Mouse (Mus musculus): ENCODE results near the gene Mrap2. TPM values are rescaled to one million over a fixed set of nuclear protein-coding genes. Genes with fewer than 3 reads are reported as not detected.

Gene Mrap2
- not detected in 2 replicates for polyA plus RNA-seq (2015; fragmentation: Nextera tagmentation; extraction: Ambion mirVana)

- Histone ChIP-seq H3K4me2 (ENCODE audit: low read depth, low read length) (0 out of 2 replicates have a peak within 1 kb of the TSS, but pooled peaks have one; percentile 13), H3K9ac (replicated peaks) (no peak within 1 kb of the TSS), H3K9me3 (ENCODE audit: low read length) (no peaks in the 10 kb centered on the region), H3K27ac (ENCODE audit: low read depth) (no peak within 1 kb of the TSS), H3K4me3 (ENCODE audit: low read depth, low read length) (no peak within 1 kb of the TSS), H3K4me1 (ENCODE audit: insufficient read depth) (peaks cover 2% of the 10 kb centered on the region; the same call in 1 of the 2 replicates), H3K36me3 (replicated peaks; ENCODE audit: insufficient read depth, low read length) (no peaks in the 10 kb centered on the region), H3K27me3 (ENCODE audit: insufficient read depth, low read length) (peaks cover 28% of the 10 kb centered on the region)
- no peak for ATAC-seq
- peak; percentile 28 for DNase-seq
- TF ChIP-seq EP300 (IDR thresholded peaks at IDR 0.05; ENCODE audit: low read depth) (no peak), CTCF (IDR thresholded peaks at IDR 0.05; ENCODE audit: low read depth) (0 out of 2 replicates have a peak, but pooled peaks have one; percentile 28)
- 1% methylated on average over 29 of the region's 29 CpGs for WGBS (ENCODE audit: insufficient replicate concordance)
Observed at GRCm38 (mm10) chr9:87144106-87144505, at the start of gene Mrap2. Gene Mrap2, plus strand, starts transcription at chr9:87144306.

- H3K4me3 ChIP-seq (ENCODE audit: low read depth, low read length), result no peak overlapping the region
- H3K9me3 ChIP-seq (ENCODE audit: low read length), result no peaks in the 10 kb centered on the region
- H3K9ac ChIP-seq (replicated peaks), result no peak overlapping the region
- H3K27ac ChIP-seq (ENCODE audit: low read depth), result no peak overlapping the region
- no peaks in the 10 kb centered on the region for H3K4me1 ChIP-seq (ENCODE audit: insufficient read depth)
- DNase-seq (no peak), ATAC-seq (no peak)
- TF ChIP-seq EP300 (IDR thresholded peaks at IDR 0.05; ENCODE audit: low read depth) (no peak), CTCF (IDR thresholded peaks at IDR 0.05; ENCODE audit: low read depth) (peak; percentile 49)
- no peaks in the 10 kb centered on the region for H3K27me3 ChIP-seq (ENCODE audit: insufficient read depth, low read length)
- 49% methylated on average over 2 of the region's 2 CpGs for WGBS (ENCODE audit: insufficient replicate concordance)
- no peak overlapping the region for H3K4me2 ChIP-seq (ENCODE audit: low read depth, low read length)
- H3K36me3 ChIP-seq (replicated peaks; ENCODE audit: insufficient read depth, low read length), result no peaks in the 10 kb centered on the region
Observed at GRCm38 (mm10) chr9:87097989-87098388, 46.1 kb upstream of the Mrap2 start.

GRCm38 (mm10) chr9:87115019-87115418 is 29.1 kb upstream of the Mrap2 start:
- Histone ChIP-seq H3K36me3 (replicated peaks; ENCODE audit: insufficient read depth, low read length) (no peaks in the 10 kb centered on the region), H3K4me1 (ENCODE audit: insufficient read depth) (no peaks in the 10 kb centered on the region), H3K9me3 (ENCODE audit: low read length) (no peaks in the 10 kb centered on the region), H3K27me3 (ENCODE audit: insufficient read depth, low read length) (no peaks in the 10 kb centered on the region), H3K27ac (ENCODE audit: low read depth) (no peak overlapping the region), H3K4me2 (ENCODE audit: low read depth, low read length) (no peak overlapping the region), H3K4me3 (ENCODE audit: low read depth, low read length) (no peak overlapping the region), H3K9ac (replicated peaks) (no peak overlapping the region)
- 67% methylated on average over 5 of the region's 5 CpGs for WGBS (ENCODE audit: insufficient replicate concordance)
- TF ChIP-seq EP300 (IDR thresholded peaks at IDR 0.05; ENCODE audit: low read depth) (no peak), CTCF (IDR thresholded peaks at IDR 0.05; ENCODE audit: low read depth) (no peak)
- DNase-seq, result no peak
- no peak for ATAC-seq

GRCm38 (mm10) chr9:87115456-87115931 is 28.6 kb upstream of the Mrap2 start:
- TF ChIP-seq CTCF (IDR thresholded peaks at IDR 0.05; ENCODE audit: low read depth) (no peak), EP300 (IDR thresholded peaks at IDR 0.05; ENCODE audit: low read depth) (no peak)
- no peaks in the 10 kb centered on the region for H3K4me1 ChIP-seq (ENCODE audit: insufficient read depth)
- H3K27me3 ChIP-seq (ENCODE audit: insufficient read depth, low read length), result no peaks in the 10 kb centered on the region
- 69% methylated on average over 6 of the region's 6 CpGs for WGBS (ENCODE audit: insufficient replicate concordance)
- H3K9ac ChIP-seq (replicated peaks), result no peak overlapping the region
- no peak overlapping the region for H3K27ac ChIP-seq (ENCODE audit: low read depth)
- H3K4me3 ChIP-seq (ENCODE audit: low read depth, low read length), result no peak overlapping the region
- H3K4me2 ChIP-seq (ENCODE audit: low read depth, low read length), result no peak overlapping the region
- ATAC-seq (no peak), DNase-seq (no peak)
- H3K9me3 ChIP-seq (ENCODE audit: low read length), result no peaks in the 10 kb centered on the region
- H3K36me3 ChIP-seq (replicated peaks; ENCODE audit: insufficient read depth, low read length), result no peaks in the 10 kb centered on the region

GRCm38 (mm10) chr9:87115978-87116377 is 28.1 kb upstream of the Mrap2 start:
- 55% methylated on average over 1 of the region's 1 CpGs for WGBS (ENCODE audit: insufficient replicate concordance)
- Histone ChIP-seq H3K9me3 (ENCODE audit: low read length) (no peaks in the 10 kb centered on the region), H3K27ac (ENCODE audit: low read depth) (no peak overlapping the region), H3K27me3 (ENCODE audit: insufficient read depth, low read length) (no peaks in the 10 kb centered on the region), H3K36me3 (replicated peaks; ENCODE audit: insufficient read depth, low read length) (no peaks in the 10 kb centered on the region), H3K9ac (replicated peaks) (no peak overlapping the region), H3K4me1 (ENCODE audit: insufficient read depth) (no peaks in the 10 kb centered on the region), H3K4me3 (ENCODE audit: low read depth, low read length) (no peak overlapping the region), H3K4me2 (ENCODE audit: low read depth, low read length) (no peak overlapping the region)
- TF ChIP-seq EP300 (IDR thresholded peaks at IDR 0.05; ENCODE audit: low read depth) (no peak), CTCF (IDR thresholded peaks at IDR 0.05; ENCODE audit: low read depth) (no peak)
- ATAC-seq (no peak), DNase-seq (no peak)

GRCm38 (mm10) chr9:87118996-87119395 is 25.1 kb upstream of the Mrap2 start:
- H3K27me3 ChIP-seq (ENCODE audit: insufficient read depth, low read length), result no peaks in the 10 kb centered on the region
- TF ChIP-seq CTCF (IDR thresholded peaks at IDR 0.05; ENCODE audit: low read depth) (no peak), EP300 (IDR thresholded peaks at IDR 0.05; ENCODE audit: low read depth) (no peak)
- H3K9me3 ChIP-seq (ENCODE audit: low read length), result no peaks in the 10 kb centered on the region
- ATAC-seq, result no peak
- no peak overlapping the region for H3K4me3 ChIP-seq (ENCODE audit: low read depth, low read length)
- 73% methylated on average over 3 of the region's 3 CpGs for WGBS (ENCODE audit: insufficient replicate concordance)
- H3K27ac ChIP-seq (ENCODE audit: low read depth), result no peak overlapping the region
- DNase-seq, result no peak
- no peak overlapping the region for H3K4me2 ChIP-seq (ENCODE audit: low read depth, low read length)
- H3K4me1 ChIP-seq (ENCODE audit: insufficient read depth), result no peaks in the 10 kb centered on the region
- no peak overlapping the region for H3K9ac ChIP-seq (replicated peaks)
- no peaks in the 10 kb centered on the region for H3K36me3 ChIP-seq (replicated peaks; ENCODE audit: insufficient read depth, low read length)
